Mouse (Mus musculus) bone marrow macrophage, adult 2 months (primary cell): ENCODE measurements around the gene Dmwd.

Experiments used
- CTCF ChIP-seq: IDR thresholded peaks from 2 replicates; pipeline ENCODE4 v1.5.1; 2012; ENCODE audit warnings: low read depth, mild to moderate bottlenecking, low read length, moderate library complexity
- POLR2A ChIP-seq: IDR thresholded peaks from 2 replicates; pipeline ENCODE4 v1.6.1; 2012; ENCODE audit warnings: mild to moderate bottlenecking, low read depth, low read length, borderline replicate concordance

- TF ChIP-seq CTCF: no peak
- TF ChIP-seq POLR2A: no peak
Observed at GRCm38 (mm10) chr7:19068707-19069106, 7.3 kb upstream of the Dmwd start.
